Mouse (Mus musculus): ENCODE data around the gene Arg1. TPM values are rescaled to one million over a fixed set of nuclear protein-coding genes. Genes with fewer than 3 reads are reported as not detected.

Gene Arg1
- total RNA-seq (2021), result not detected
- long read RNA-seq, experiment 1, result 0 reads
- long read RNA-seq, experiment 2, result 0 reads

GRCm38 (mm10) chr10:24926962-24927720 lies at the start of gene Arg1:
Gene Arg1 (minus strand): TSS chr10:24927484.
- no peak for DNase-seq (ENCODE audit: low spot score)

GRCm38 (mm10) chr10:24973845-24974514 lies 46.7 kb upstream of the Arg1 start:
- no peak for DNase-seq (ENCODE audit: low spot score)

GRCm38 (mm10) chr10:24973385-24973784 lies 46.1 kb upstream of the Arg1 start:
- no peak for DNase-seq (ENCODE audit: low spot score)

DNA sequence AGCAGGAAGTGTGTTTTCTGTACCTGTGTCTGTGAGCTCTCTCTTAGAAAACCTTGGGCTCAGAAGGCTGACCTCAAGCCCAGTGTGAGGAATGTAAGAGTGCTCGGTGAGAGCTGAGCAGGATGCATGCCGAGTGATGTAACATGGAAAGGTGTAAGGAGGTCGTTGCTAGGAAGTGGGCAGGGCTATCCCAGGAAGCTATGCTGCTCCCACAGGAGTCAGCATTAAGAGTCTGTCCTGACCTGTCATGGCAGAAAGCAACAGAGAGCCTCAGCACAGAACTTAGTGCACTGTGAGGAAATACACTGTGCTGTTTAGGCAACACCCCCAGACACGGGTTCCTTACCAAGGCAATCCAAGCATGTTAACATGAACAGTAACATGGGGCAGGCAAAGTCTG lies 45.6 kb upstream of the Arg1 start:
- no peak for DNase-seq (ENCODE audit: low spot score)

GRCm38 (mm10) chr10:24965821-24966550 lies 38.7 kb upstream of the Arg1 start:
- no peak for DNase-seq (ENCODE audit: low spot score)

GRCm38 (mm10) chr10:24961889-24962288 lies 34.6 kb upstream of the Arg1 start:
- DNase-seq (ENCODE audit: low spot score), result no peak

- no peak for DNase-seq (ENCODE audit: low spot score)
These were observed 33.8 kb upstream of the Arg1 start for GRCm38 (mm10) chr10:24961112-24961511.

- no peak for DNase-seq (ENCODE audit: low spot score)
These were observed 32.0 kb upstream of the Arg1 start for GRCm38 (mm10) chr10:24959043-24959916.

GRCm38 (mm10) chr10:24958280-24959042 lies 31.2 kb upstream of the Arg1 start:
- DNase-seq (ENCODE audit: low spot score), result no peak

- DNase-seq (ENCODE audit: low spot score), result no peak
These were observed 26.6 kb upstream of the Arg1 start for GRCm38 (mm10) chr10:24953876-24954275.

- no peak for DNase-seq (ENCODE audit: low spot score)
These were observed 25.3 kb upstream of the Arg1 start for GRCm38 (mm10) chr10:24952549-24952948.

- DNase-seq (ENCODE audit: low spot score), result no peak
These were observed 24.3 kb upstream of the Arg1 start for GRCm38 (mm10) chr10:24951575-24951974.

DNA sequence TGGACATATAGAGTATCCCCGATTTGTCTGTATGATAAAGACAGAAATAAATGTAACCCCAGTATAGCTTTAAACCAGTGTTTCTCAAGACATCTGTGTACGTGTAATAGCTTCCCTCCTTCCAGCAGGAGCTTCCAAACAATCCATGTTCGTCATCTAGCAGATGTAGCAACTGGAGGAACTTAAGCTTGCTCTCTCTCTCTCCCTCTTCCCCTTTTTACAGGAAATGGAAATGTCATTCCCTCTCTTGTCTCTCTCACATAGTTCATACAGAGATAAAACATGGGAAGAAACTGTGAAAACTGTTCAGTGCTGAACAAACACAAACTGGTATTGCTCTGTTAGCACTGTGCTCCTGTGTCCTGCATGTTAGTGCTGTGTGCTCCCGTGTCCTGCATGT lies 22.9 kb upstream of the Arg1 start:
- no peak for DNase-seq (ENCODE audit: low spot score)

GRCm38 (mm10) chr10:24948278-24948677 lies 21.0 kb upstream of the Arg1 start:
- DNase-seq (ENCODE audit: low spot score), result no peak

- no peak for DNase-seq (ENCODE audit: low spot score)
These were observed 20.6 kb upstream of the Arg1 start for GRCm38 (mm10) chr10:24947871-24948270.

DNA sequence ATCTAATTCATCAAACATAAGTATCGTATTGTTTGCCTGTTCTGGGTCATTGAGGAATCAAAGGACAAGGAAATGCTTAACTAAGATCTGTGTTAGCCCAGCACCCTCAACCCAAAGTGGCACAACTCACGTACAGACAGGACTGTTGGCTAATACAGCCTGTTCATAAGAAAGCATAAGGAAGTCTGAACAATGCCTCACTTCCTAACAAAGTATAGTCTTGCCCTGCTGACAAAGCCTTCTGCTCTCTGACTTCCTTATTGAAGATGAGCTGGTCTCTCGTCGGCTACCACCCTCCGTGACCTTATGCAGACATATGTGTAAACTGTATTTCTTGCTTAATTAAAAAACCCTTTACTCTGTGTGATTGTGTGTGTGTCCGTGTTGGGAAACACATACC lies 2.9 kb upstream of the Arg1 start:
- no peak for DNase-seq (ENCODE audit: low spot score)

GRCm38 (mm10) chr10:24928072-24928471 lies 788 bp upstream of the Arg1 start:
- no peak for DNase-seq (ENCODE audit: low spot score)

DNA sequence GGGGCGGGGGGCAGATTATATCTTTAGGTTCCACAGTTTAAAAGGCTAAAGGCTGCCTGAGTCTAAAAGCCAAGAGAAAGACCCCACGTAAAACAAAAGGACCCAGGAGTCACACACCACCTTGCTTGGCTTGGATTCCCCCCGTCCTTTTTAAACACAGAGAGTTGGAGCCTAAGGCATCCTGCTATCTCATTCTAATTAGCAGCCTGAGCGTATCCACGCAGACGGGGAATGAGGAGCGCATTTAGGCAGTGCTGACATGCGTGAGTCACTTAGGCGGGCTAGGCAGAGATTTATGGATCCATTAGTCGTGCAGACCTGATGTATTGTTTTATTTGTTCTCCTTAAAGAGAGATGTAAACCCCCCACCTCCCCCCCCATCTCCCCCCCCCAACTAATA lies 904 bp downstream of the Arg1 start:
- DNase-seq (ENCODE audit: low spot score), result no peak

GRCm38 (mm10) chr10:24924296-24924695 lies 3.0 kb downstream of the Arg1 start:
- DNase-seq (ENCODE audit: low spot score), result no peak

GRCm38 (mm10) chr10:24922977-24923376 lies 4.3 kb downstream of the Arg1 start:
- no peak for DNase-seq (ENCODE audit: low spot score)

- DNase-seq (ENCODE audit: low spot score), result no peak
These were observed 11.8 kb downstream of the Arg1 start for GRCm38 (mm10) chr10:24915486-24915885.
